9 mouse cellular contexts compared by ENCODE assay signal in the genomic region with DNA sequence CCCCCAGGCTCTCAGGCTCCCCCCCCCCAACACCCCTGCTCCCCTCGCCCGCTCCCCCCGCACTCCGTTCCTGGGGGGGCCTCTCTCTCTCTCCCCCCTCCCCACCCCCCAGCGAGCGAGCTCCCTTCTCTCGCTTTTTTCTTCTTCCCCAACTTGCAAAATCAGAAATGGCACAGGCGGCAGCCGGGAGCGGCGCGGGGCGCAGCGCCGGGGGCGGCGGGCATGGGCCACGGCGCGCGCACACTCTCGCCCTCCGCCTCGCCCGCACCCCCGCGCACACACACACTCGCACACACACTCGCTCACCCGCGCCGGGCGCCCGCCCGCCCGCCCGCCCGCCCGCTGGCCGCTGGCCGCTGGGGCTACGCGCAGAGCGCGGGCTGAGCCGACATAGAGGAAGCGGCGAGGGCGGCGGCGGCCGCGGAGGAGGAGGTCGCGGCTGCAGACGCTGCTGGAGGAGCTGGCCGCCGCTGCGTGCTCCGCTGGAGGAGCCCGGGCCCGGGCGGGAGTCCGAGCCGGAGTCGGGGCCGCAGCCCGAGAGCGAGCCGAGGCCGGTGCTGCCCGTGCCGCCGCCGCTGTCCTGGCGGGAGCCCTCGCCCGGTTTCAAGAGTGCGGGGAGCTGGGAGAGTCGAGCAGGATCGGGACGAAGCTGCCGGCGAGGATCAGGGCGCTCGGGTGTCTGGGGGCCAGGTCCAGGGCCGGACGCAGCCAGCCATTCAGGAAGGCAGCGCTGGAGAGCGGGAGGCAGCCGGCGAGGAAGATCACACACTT. TPM values are rescaled to one million over a fixed set of nuclear protein-coding genes. Genes with fewer than 3 reads are reported as not detected.
A peak's percentile ranks its signal among the peaks of the same experiment; 100 is the strongest.
DNase-seq lines count a peak whose midpoint lies in the region; ATAC-seq and TF ChIP-seq lines count a peak whose summit lies in the region.
"Had no signal": no experiment of that assay in that cellular context is flagged by ENCODE, and none has a peak within 500 bp of the region (broad histone marks: within the 10 kb centered on the region; RNA-seq: fewer than 3 reads in every experiment).

No protein-coding gene starts in this region.

- ATAC-seq in cerebellum, adult (ENCODE audit: insufficient number of reproducible peaks, low FRiP score, low TSS enrichment), result no peak
- peak; percentile 44 for ATAC-seq in kidney, postnatal 0 days (replicated peaks; ENCODE audit: low FRiP score, low read depth)
- ATAC-seq in megakaryocyte, adult 5-6 weeks (ENCODE audit: poor library complexity, severe bottlenecking), result 0 out of 2 replicates have a peak, but pooled peaks have one; percentile 33

- DNase-seq in cerebellum, adult 11 months, result peak; percentile 63
- DNase-seq in cerebellum, postnatal 25 days, result peak; percentile 82 to 83
- peak; percentile 84 for DNase-seq in heart, embryonic 10.5 days (ENCODE audit: low spot score)
- DNase-seq in kidney, postnatal 0 days (ENCODE audit: low spot score), result peak; percentile 74
- DNase-seq in urinary bladder, postnatal 25 days (ENCODE audit: low spot score), result peak; percentile 40

- peak overlapping the region; percentile 92 for H3K4me2 ChIP-seq in kidney, postnatal 0 days (ENCODE audit: low read length)

- TF ChIP-seq CTCF in ES-Bruce4 (IDR thresholded peaks at IDR 0.05; ENCODE audit: low read depth, low read length), result no peak
- TF ChIP-seq CTCF in kidney, postnatal 0 days (IDR thresholded peaks at IDR 0.05; ENCODE audit: low read depth), result no peak

- no peaks in the 10 kb centered on the region for H3K4me1 ChIP-seq in ES-Bruce4 (ENCODE audit: control insufficient read depth, insufficient read depth, low read length)
- peaks cover 25% of the 10 kb centered on the region for H3K4me1 ChIP-seq in heart, embryonic 10.5 days
- H3K4me1 ChIP-seq in kidney, postnatal 0 days (replicated peaks; ENCODE audit: insufficient read depth, low read length), result peaks cover 11% of the 10 kb centered on the region; the same call in 1 of the 2 replicates

- H3K4me3 ChIP-seq in ES-Bruce4 (ENCODE audit: low read depth, low read length), result peak overlapping the region; percentile 58
- H3K4me3 ChIP-seq in heart, embryonic 10.5 days, result peak overlapping the region; percentile 88
- peak overlapping the region; percentile 82 for H3K4me3 ChIP-seq in kidney, postnatal 0 days (replicated peaks; ENCODE audit: low read depth, low read length)

- no peak overlapping the region for H3K27ac ChIP-seq in ES-Bruce4 (ENCODE audit: insufficient read depth, low read length)
- H3K27ac ChIP-seq in heart, embryonic 10.5 days, result peak overlapping the region; percentile 95
- peak overlapping the region; percentile 94 for H3K27ac ChIP-seq in kidney, postnatal 0 days

- no peak for TF ChIP-seq POLR2A in ES-Bruce4 (IDR thresholded peaks at IDR 0.05; ENCODE audit: insufficient read depth, low read length)

- no peaks in the 10 kb centered on the region for H3K9me3 ChIP-seq in ES-Bruce4 (replicated peaks; ENCODE audit: control insufficient read depth, insufficient read depth, low read length, poor library complexity, severe bottlenecking)
- no peaks in the 10 kb centered on the region for H3K9me3 ChIP-seq in heart, embryonic 10.5 days
- no peaks in the 10 kb centered on the region for H3K9me3 ChIP-seq in kidney, postnatal 0 days (replicated peaks; ENCODE audit: low read length)

- under 1% methylated on average over 77 of the region's 92 CpGs for WGBS in heart, embryonic 10.5 days
- WGBS in kidney, postnatal 0 days, result 1% methylated on average over 74 of the region's 92 CpGs

- no peaks in the 10 kb centered on the region for H3K36me3 ChIP-seq in ES-Bruce4 (ENCODE audit: control insufficient read depth, insufficient read depth, low read length, poor library complexity, severe bottlenecking)
- H3K36me3 ChIP-seq in heart, embryonic 10.5 days, result 0 out of 2 replicates have a peak, but pooled peaks cover 9% of the 10 kb centered on the region
- H3K36me3 ChIP-seq in kidney, postnatal 0 days (ENCODE audit: insufficient read depth, low read length), result no peaks in the 10 kb centered on the region

- TF ChIP-seq EP300 in ES-Bruce4 (IDR thresholded peaks at IDR 0.05; ENCODE audit: insufficient read depth, low read depth, low read length), result no peak

- H3K9ac ChIP-seq in ES-Bruce4 (ENCODE audit: low read depth, poor library complexity, severe bottlenecking), result peak overlapping the region; percentile 68
- peak overlapping the region; percentile 89 for H3K9ac ChIP-seq in kidney, postnatal 0 days (ENCODE audit: low read depth, low read length)

- H3K27me3 ChIP-seq in ES-Bruce4 (ENCODE audit: control insufficient read depth, insufficient read depth, low read length, poor library complexity, severe bottlenecking), result peaks cover 35% of the 10 kb centered on the region
- peaks cover 23% of the 10 kb centered on the region for H3K27me3 ChIP-seq in heart, embryonic 10.5 days (ENCODE audit: insufficient read depth, poor library complexity, severe bottlenecking)
- H3K27me3 ChIP-seq in kidney, postnatal 0 days (ENCODE audit: insufficient read depth, low read length), result no peaks in the 10 kb centered on the region
- H3K27me3 ChIP-seq: CH12.LX had no signal

RNA-seq across cellular contexts. Expression of gene Nr2f1, which starts 0.5 kb away (rescaled TPM):
- not detected in 2 replicates for polyA plus RNA-seq in ES-Bruce4 (2011; ENCODE audit: insufficient read depth, insufficient read length, low read depth, missing spikeins)
- 6.0 and 13.8 TPM in 2 replicates for polyA plus RNA-seq in heart, embryonic 10.5 days (2016; fragmentation: Nextera tagmentation; extraction: Ambion mirVana)
- 9.8 and 11.2 TPM in 2 replicates for polyA plus RNA-seq in kidney, postnatal 0 days (2015; fragmentation: Nextera tagmentation; extraction: Ambion mirVana)
- not detected in 2 replicates for total RNA-seq in megakaryocyte, adult 5-6 weeks (2015)
- total RNA-seq in megakaryocyte, adult 5-6 weeks (2017), result not detected in 2 replicates
- total RNA-seq: CH12.LX had no signal
